Comparison of ENCODE assay signal across 8 mouse cellular contexts in the genomic region with DNA sequence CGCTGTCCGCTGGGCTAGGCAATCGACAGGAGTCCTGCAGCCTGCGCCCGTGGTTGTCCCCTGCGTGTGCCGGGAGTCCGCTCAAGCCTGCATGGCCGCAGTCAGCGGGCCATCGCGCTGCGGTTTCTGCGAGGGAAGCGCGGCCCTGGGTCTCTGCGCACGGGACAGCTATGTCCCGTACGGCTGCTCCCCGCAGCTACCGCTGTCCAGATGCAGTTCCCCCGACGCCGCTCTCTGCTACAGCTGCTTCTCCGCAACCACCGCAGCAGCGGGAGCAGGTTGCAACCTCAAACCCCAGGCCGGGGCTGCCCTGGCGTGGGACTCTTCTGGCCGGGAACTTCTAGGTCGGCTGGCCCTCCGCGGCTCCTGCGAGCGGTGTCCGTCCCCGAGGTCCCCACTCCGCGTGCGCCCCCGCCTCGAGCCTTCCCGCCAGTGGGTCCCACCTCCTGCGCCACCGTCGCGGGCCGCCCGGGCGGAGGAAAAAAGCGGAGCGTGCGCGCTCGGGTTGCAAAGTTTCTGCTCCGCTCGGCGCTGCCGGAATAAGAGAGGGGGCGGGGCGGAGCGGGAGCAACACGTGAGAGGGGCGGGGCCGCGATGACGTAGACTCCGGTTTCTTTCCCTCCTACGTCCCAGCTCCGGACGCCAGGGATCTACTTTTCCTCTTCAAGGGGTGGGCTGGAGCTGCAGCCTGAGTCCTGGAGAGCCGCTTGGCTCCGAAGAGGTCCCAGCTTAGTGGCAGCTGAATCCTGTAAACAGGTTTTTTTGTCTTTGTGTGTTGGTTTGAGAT. TPM values are rescaled to one million over a fixed set of nuclear protein-coding genes. Genes with fewer than 3 reads are reported as not detected.
DNase-seq lines count a peak whose midpoint lies in the region; ATAC-seq and TF ChIP-seq lines count a peak whose summit lies in the region.

A gene (minus strand): TSS at position 542 of the 787 bp plus-strand sequence.

- peak within 1 kb of the TSS; percentile 92 for H3K4me3 ChIP-seq in ES-Bruce4 (ENCODE audit: low read depth, low read length)
- H3K4me3 ChIP-seq in forebrain, embryonic 15.5 days, result peak within 1 kb of the TSS; percentile 55
- H3K4me3 ChIP-seq in liver, postnatal 0 days (ENCODE audit: low read depth, low read length), result peak within 1 kb of the TSS; percentile 71
- peak within 1 kb of the TSS; percentile 80 for H3K4me3 ChIP-seq in neural tube, embryonic 13.5 days

- H3K9ac ChIP-seq in ES-Bruce4 (ENCODE audit: low read depth, poor library complexity, severe bottlenecking), result peak within 1 kb of the TSS; percentile 72
- H3K9ac ChIP-seq in forebrain, embryonic 15.5 days (replicated peaks), result peak within 1 kb of the TSS; percentile 54
- H3K9ac ChIP-seq in liver, postnatal 0 days (replicated peaks), result peak within 1 kb of the TSS; percentile 85
- peak within 1 kb of the TSS; percentile 78 for H3K9ac ChIP-seq in neural tube, embryonic 13.5 days

- 0% methylated on average over 74 of the region's 74 CpGs for WGBS in forebrain, embryonic 15.5 days
- WGBS in liver, postnatal 0 days (ENCODE audit: insufficient replicate concordance), result under 1% methylated on average over 70 of the region's 74 CpGs
- WGBS in neural tube, embryonic 13.5 days, result under 1% methylated on average over 74 of the region's 74 CpGs

- peak; percentile 94 for DNase-seq in cerebellum, adult 11-12 months
- DNase-seq in heart, postnatal 25 days (ENCODE audit: low spot score), result peak; percentile 93
- peak; percentile 90 for DNase-seq in layer of hippocampus, adult 11-12 months (ENCODE audit: low spot score)
- DNase-seq in liver, postnatal 0 days, result peak; percentile 95
- peak; percentile 51 for DNase-seq in telencephalon, adult 2 months (ENCODE audit: low read depth, low spot score)

- peak; percentile 89 for ATAC-seq in forebrain, embryonic 15.5 days (replicated peaks)
- peak; percentile 68 for ATAC-seq in liver, postnatal 0 days
- peak; percentile 93 for ATAC-seq in neural tube, embryonic 13.5 days (ENCODE audit: low read depth)

- no peak within 1 kb of the TSS for H3K27ac ChIP-seq in ES-Bruce4 (ENCODE audit: insufficient read depth, low read length)
- H3K27ac ChIP-seq in forebrain, embryonic 15.5 days (replicated peaks), result peak within 1 kb of the TSS; percentile 61
- H3K27ac ChIP-seq in liver, postnatal 0 days (ENCODE audit: low read depth), result peak within 1 kb of the TSS; percentile 95
- peak within 1 kb of the TSS; percentile 71 for H3K27ac ChIP-seq in neural tube, embryonic 13.5 days (replicated peaks)

- peak within 1 kb of the TSS; percentile 90 for H3K4me2 ChIP-seq in forebrain, embryonic 15.5 days (replicated peaks)
- peak within 1 kb of the TSS; percentile 94 for H3K4me2 ChIP-seq in liver, postnatal 0 days (ENCODE audit: low read depth, low read length)
- H3K4me2 ChIP-seq in neural tube, embryonic 13.5 days, result peak within 1 kb of the TSS; percentile 98

- H3K27me3 ChIP-seq in ES-Bruce4 (ENCODE audit: control insufficient read depth, insufficient read depth, low read length, poor library complexity, severe bottlenecking), result no peaks in the 10 kb centered on the region
- H3K27me3 ChIP-seq in forebrain, embryonic 15.5 days, result no peaks in the 10 kb centered on the region
- no peaks in the 10 kb centered on the region for H3K27me3 ChIP-seq in liver, postnatal 0 days (ENCODE audit: insufficient read depth, low read length)
- H3K27me3 ChIP-seq in neural tube, embryonic 13.5 days, result peaks cover 3% of the 10 kb centered on the region

- no peaks in the 10 kb centered on the region for H3K4me1 ChIP-seq in ES-Bruce4 (ENCODE audit: control insufficient read depth, insufficient read depth, low read length)
- peaks cover 20% of the 10 kb centered on the region for H3K4me1 ChIP-seq in forebrain, embryonic 15.5 days
- peaks cover 24% of the 10 kb centered on the region for H3K4me1 ChIP-seq in liver, postnatal 0 days (ENCODE audit: insufficient read depth)
- peaks cover 20% of the 10 kb centered on the region for H3K4me1 ChIP-seq in neural tube, embryonic 13.5 days (replicated peaks)

- TF ChIP-seq EP300 in ES-Bruce4 (IDR thresholded peaks at IDR 0.05; ENCODE audit: insufficient read depth, low read depth, low read length), result no peak
- TF ChIP-seq EP300 in liver, postnatal 0 days (IDR thresholded peaks at IDR 0.05; ENCODE audit: low read depth), result no peak

- peak; percentile 10 for TF ChIP-seq POLR2A in ES-Bruce4 (IDR thresholded peaks at IDR 0.05; ENCODE audit: insufficient read depth, low read length)

- H3K36me3 ChIP-seq in ES-Bruce4 (ENCODE audit: control insufficient read depth, insufficient read depth, low read length, poor library complexity, severe bottlenecking), result no peaks in the 10 kb centered on the region
- no peaks in the 10 kb centered on the region for H3K36me3 ChIP-seq in forebrain, embryonic 15.5 days
- H3K36me3 ChIP-seq in liver, postnatal 0 days (replicated peaks; ENCODE audit: insufficient read depth, low read length), result 0 out of 2 replicates have a peak, but pooled peaks cover 2% of the 10 kb centered on the region
- no peaks in the 10 kb centered on the region for H3K36me3 ChIP-seq in neural tube, embryonic 13.5 days

- intact Hi-C loops in heart, postnatal 25 days (cut with DNase I), result loop anchor here (5.0 kb wide), 4 partner anchors 65 to 135 kb away; no protein-coding TSS in a partner anchor

- TF ChIP-seq CTCF in ES-Bruce4 (IDR thresholded peaks at IDR 0.05; ENCODE audit: low read depth, low read length), result no peak
- no peak for TF ChIP-seq CTCF in liver, postnatal 0 days (IDR thresholded peaks at IDR 0.05; ENCODE audit: low read depth)

- no peaks in the 10 kb centered on the region for H3K9me3 ChIP-seq in ES-Bruce4 (replicated peaks; ENCODE audit: control insufficient read depth, insufficient read depth, low read length, poor library complexity, severe bottlenecking)
- no peaks in the 10 kb centered on the region for H3K9me3 ChIP-seq in forebrain, embryonic 15.5 days
- H3K9me3 ChIP-seq in liver, postnatal 0 days (ENCODE audit: low read length), result no peaks in the 10 kb centered on the region
- H3K9me3 ChIP-seq in neural tube, embryonic 13.5 days, result no peaks in the 10 kb centered on the region

RNA-seq across cellular contexts. Expression of the gene that starts here (rescaled TPM):
- polyA plus RNA-seq in ES-Bruce4 (2011; ENCODE audit: insufficient read depth, insufficient read length, low read depth, missing spikeins), result 12.0 and 14.6 TPM in 2 replicates
- 3.1 and 3.5 TPM in 2 replicates for polyA plus RNA-seq in forebrain, embryonic 15.5 days (2015; fragmentation: Nextera tagmentation; extraction: Ambion mirVana)
- total RNA-seq in heart, postnatal 25 days (2021), result 10 to 100 TPM; 20.0 to 20.8 TPM
- 3.8 and 3.9 TPM in 2 replicates for polyA plus RNA-seq in liver, postnatal 0 days (2015; fragmentation: Nextera tagmentation; extraction: Ambion mirVana)
- 2.6 and 3.7 TPM in 2 replicates for polyA plus RNA-seq in neural tube, embryonic 13.5 days (2015; fragmentation: Nextera tagmentation; extraction: Ambion mirVana)
